Mouse (Mus musculus): ENCODE results near the gene Plod3. TPM values are rescaled to one million over a fixed set of nuclear protein-coding genes. Genes with fewer than 3 reads are reported as not detected.

The Plod3 gene
- total RNA-seq, 2 experiments from 2014 or later: 30.4 to 40.3 TPM

GRCm38 (mm10) chr5:136961983-136962461 lies 24.8 kb upstream of the Plod3 start:
- DNase-seq (ENCODE audit: low spot score in 2 of 2): peak; percentile 93 to 94
- intact Hi-C loops (cut with DNase I): no loop called here

GRCm38 (mm10) chr5:136962501-136962900 lies 24.3 kb upstream of the Plod3 start:
- intact Hi-C loops (cut with DNase I): no loop called here
- DNase-seq (ENCODE audit: low spot score in 2 of 2): peak; percentile 69 to 70

- intact Hi-C loops (cut with DNase I): no loop called here
- no peak for DNase-seq (ENCODE audit: low spot score in 2 of 2)
Observed at GRCm38 (mm10) chr5:136962966-136963540, 23.8 kb upstream of the Plod3 start.

- intact Hi-C loops (cut with DNase I): no loop called here
- no peak for DNase-seq (ENCODE audit: low spot score in 2 of 2)
Observed at GRCm38 (mm10) chr5:136965210-136965609, 21.6 kb upstream of the Plod3 start.

- intact Hi-C loops (cut with DNase I): no loop called here
- DNase-seq (ENCODE audit: low spot score in 2 of 2): no peak
Observed at GRCm38 (mm10) chr5:136965686-136966085, 21.1 kb upstream of the Plod3 start.

- DNase-seq (ENCODE audit: low spot score in 2 of 2): no peak
- intact Hi-C loops (cut with DNase I): no loop called here
Observed at GRCm38 (mm10) chr5:136966331-136966730, 20.5 kb upstream of the Plod3 start, which contains the start of gene Cldn15. Cldn15 (plus strand) TSS chr5:136966616.

- intact Hi-C loops (cut with DNase I): no loop called here
- DNase-seq (ENCODE audit: low spot score in 2 of 2): no peak
Observed at GRCm38 (mm10) chr5:136966861-136967455, 19.9 kb upstream of the Plod3 start.

- intact Hi-C loops (cut with DNase I): no loop called here
- no peak for DNase-seq (ENCODE audit: low spot score in 2 of 2)
Observed at GRCm38 (mm10) chr5:136967592-136967991, 19.2 kb upstream of the Plod3 start.

- DNase-seq (ENCODE audit: low spot score in 2 of 2): peak in 1 of 2 experiments; percentile 39
- intact Hi-C loops (cut with DNase I): loop anchor here (5.0 kb wide), 1 partner anchor 43 kb away; no protein-coding TSS in a partner anchor
Observed at GRCm38 (mm10) chr5:136970703-136971102, 16.1 kb upstream of the Plod3 start.

- intact Hi-C loops (cut with DNase I): loop anchor here (5.0 kb wide), 1 partner anchor 46 kb away; no protein-coding TSS in a partner anchor
- no peak for DNase-seq (ENCODE audit: low spot score in 2 of 2)
Observed at GRCm38 (mm10) chr5:136973670-136974069, 13.1 kb upstream of the Plod3 start.

- intact Hi-C loops (cut with DNase I): no loop called here
- no peak for DNase-seq (ENCODE audit: low spot score in 2 of 2)
Observed at GRCm38 (mm10) chr5:136977769-136978168, 9.1 kb upstream of the Plod3 start.

- intact Hi-C loops (cut with DNase I): no loop called here
- DNase-seq (ENCODE audit: low spot score in 2 of 2): no peak
Observed at GRCm38 (mm10) chr5:136979762-136980161, 7.1 kb upstream of the Plod3 start.

- intact Hi-C loops (cut with DNase I): no loop called here
- DNase-seq (ENCODE audit: low spot score in 2 of 2): no peak
Observed at GRCm38 (mm10) chr5:136980974-136981373, 5.8 kb upstream of the Plod3 start.

GRCm38 (mm10) chr5:136982338-136982930 lies 4.4 kb upstream of the Plod3 start:
- intact Hi-C loops (cut with DNase I): no loop called here
- no peak for DNase-seq (ENCODE audit: low spot score in 2 of 2)

GRCm38 (mm10) chr5:136984828-136985227 lies 2.0 kb upstream of the Plod3 start:
- DNase-seq (ENCODE audit: low spot score in 2 of 2): no peak
- intact Hi-C loops (cut with DNase I): no loop called here

GRCm38 (mm10) chr5:136987138-136987933 lies 517 bp downstream of the Plod3 start:
- DNase-seq (ENCODE audit: low spot score in 2 of 2): peak; percentile 83 to 84
- intact Hi-C loops (cut with DNase I): no loop called here

- no peak for DNase-seq (ENCODE audit: low spot score in 2 of 2)
- intact Hi-C loops (cut with DNase I): no loop called here
Observed at GRCm38 (mm10) chr5:136987934-136988271, 1.1 kb downstream of the Plod3 start, which contains the start of gene Znhit1. Znhit1 (minus strand) TSS chr5:136988021.

GRCm38 (mm10) chr5:136988420-136988819 lies 1.6 kb downstream of the Plod3 start:
- intact Hi-C loops (cut with DNase I): no loop called here
- no peak for DNase-seq (ENCODE audit: low spot score in 2 of 2)

GRCm38 (mm10) chr5:136989801-136990200 lies 3.0 kb downstream of the Plod3 start:
- intact Hi-C loops (cut with DNase I): no loop called here
- DNase-seq (ENCODE audit: low spot score in 2 of 2): no peak

GRCm38 (mm10) chr5:136999449-136999848 lies 12.6 kb downstream of the Plod3 start:
- intact Hi-C loops (cut with DNase I): no loop called here
- no peak for DNase-seq (ENCODE audit: low spot score in 2 of 2)
